Mouse (Mus musculus) effector memory CD4-positive, alpha-beta T cell, adult 7 months (primary cell): ENCODE measurements around the gene Zp3r. TPM values are rescaled to one million over a fixed set of nuclear protein-coding genes. Genes with fewer than 3 reads are reported as not detected.

ENCODE experiments used
- polyA plus RNA-seq: library from polyadenylated mRNA; unstranded; fragments of 100-300 nt; shearing (Covaris generic); gene quantifications from one replicate; pipeline ENCODE4 v1.2.1, GENCODE M21; 2017

Zp3r gene
- polyA plus RNA-seq = not detected

DNA sequence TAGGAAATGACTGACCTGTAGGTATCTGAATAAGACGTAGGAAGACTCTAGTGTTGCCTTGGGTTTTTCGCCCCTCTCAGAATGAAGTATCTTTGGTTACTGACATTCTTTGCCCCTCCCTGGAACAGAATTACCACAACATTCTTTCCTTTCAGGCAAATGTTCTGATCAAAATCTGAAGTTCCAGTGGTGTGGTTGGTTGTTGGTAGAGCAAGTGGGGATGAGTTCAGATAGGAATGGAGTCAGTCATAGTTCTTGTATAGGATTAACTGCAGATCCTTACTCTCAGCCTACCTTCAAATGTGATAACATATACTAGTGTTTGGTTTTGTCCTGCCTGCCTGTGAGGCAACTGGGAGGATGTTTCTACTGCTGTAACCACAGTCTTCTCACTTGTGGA, at the start of gene Zp3r:
Zp3r (minus strand) TSS at position 101 of the 400 bp plus-strand sequence.

GRCm38 (mm10) chr1:130661454-130661853, 32.0 kb upstream of the Zp3r start, which contains the start of gene C4bp:
C4bp (minus strand) TSS chr1:130661632.

Other genes with a start within 250 kb of the Zp3r start
- gene Cd55b, start 206.6 kb downstream of the Zp3r start, polyA plus RNA-seq = 0.46 TPM
- 58.3 TPM for gene Cd55, start 166.9 kb downstream of the Zp3r start, polyA plus RNA-seq
- gene C4bp, start 32.0 kb upstream of the Zp3r start, polyA plus RNA-seq = not detected
- gene Gm29427, start 86.2 kb upstream of the Zp3r start, polyA plus RNA-seq = not detected
- 3.6 TPM for gene Yod1, start 87.7 kb upstream of the Zp3r start, polyA plus RNA-seq
- gene Pfkfb2, start 99.6 kb upstream of the Zp3r start, polyA plus RNA-seq = 5.5 TPM
- not detected for gene AA986860, start 102.4 kb upstream of the Zp3r start, polyA plus RNA-seq
- not detected for gene Fcamr, start 171.3 kb upstream of the Zp3r start, polyA plus RNA-seq
- 0.51 TPM for gene Pigr, start 197.1 kb upstream of the Zp3r start, polyA plus RNA-seq
- not detected for gene Fcmr, start 236.0 kb upstream of the Zp3r start, polyA plus RNA-seq